Mouse (Mus musculus): ENCODE measurements around the gene Gm26566.
"Not testable (repeated sequence)": the region's sequence is repeated elsewhere in the genome, so short reads cannot be mapped to it uniquely, and the experiment has no call there.

Gene Gm26566

GRCm38 (mm10) chr4:88707128-88707826 is 14.3 kb upstream of the Gm26566 start:
- no peaks in the 10 kb centered on the region; the same call in 1 of the 2 replicates for H3K27me3 ChIP-seq (ENCODE audit: control insufficient read depth, insufficient read depth, low read length, poor library complexity, severe bottlenecking)
- no peaks in the 10 kb centered on the region for H3K36me3 ChIP-seq (ENCODE audit: control insufficient read depth, insufficient read depth, low read length, poor library complexity, severe bottlenecking)
- DNase-seq (ENCODE audit: low read depth, low spot score), result no peak

DNA sequence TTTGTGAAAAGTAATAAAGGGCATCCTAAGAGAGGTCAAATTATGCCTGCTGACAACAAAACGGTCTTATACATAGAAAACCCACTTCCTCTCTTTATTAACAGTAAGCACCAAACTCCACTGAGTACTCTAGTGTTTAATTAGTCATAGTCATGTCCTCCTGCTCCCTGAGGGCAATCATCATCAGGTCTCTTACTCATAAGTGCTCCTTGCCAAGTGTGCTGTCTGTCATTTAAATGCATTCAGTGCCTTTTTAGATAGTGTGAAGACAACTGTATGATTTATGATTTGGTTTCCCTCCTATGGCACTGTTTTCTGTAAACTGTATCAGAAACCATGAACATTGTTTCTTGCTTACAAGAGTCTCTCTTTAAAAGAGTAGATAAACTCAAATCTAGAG is 7.3 kb upstream of the Gm26566 start:
- H3K27me3 ChIP-seq (ENCODE audit: control insufficient read depth, insufficient read depth, low read length, poor library complexity, severe bottlenecking), result no peaks in the 10 kb centered on the region; the same call in 1 of the 2 replicates
- H3K36me3 ChIP-seq (ENCODE audit: control insufficient read depth, insufficient read depth, low read length, poor library complexity, severe bottlenecking), result no peaks in the 10 kb centered on the region
- no peak for DNase-seq (ENCODE audit: low read depth, low spot score)

DNA sequence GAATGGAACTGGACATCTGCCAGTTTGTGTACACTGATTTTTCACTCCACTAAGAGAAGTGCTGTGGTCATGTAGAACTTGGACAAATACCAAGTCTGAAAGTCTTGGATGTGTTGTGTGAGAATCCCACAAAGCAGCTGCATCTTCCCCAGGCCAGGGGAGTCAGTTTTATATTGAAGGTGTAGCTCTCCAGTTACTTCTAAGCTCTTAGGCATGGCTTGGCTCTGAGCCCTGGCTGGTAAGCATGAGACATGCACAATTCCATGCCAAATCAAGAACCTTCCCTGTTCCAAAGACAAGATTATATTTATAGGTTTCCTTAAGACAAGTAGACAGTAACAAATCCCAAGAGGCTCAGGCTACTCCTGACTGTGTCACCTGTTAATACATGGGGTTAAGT is 6.5 kb upstream of the Gm26566 start:
- H3K36me3 ChIP-seq (ENCODE audit: control insufficient read depth, insufficient read depth, low read length, poor library complexity, severe bottlenecking), result no peaks in the 10 kb centered on the region
- no peak for DNase-seq (ENCODE audit: low read depth, low spot score)
- no peaks in the 10 kb centered on the region for H3K27me3 ChIP-seq (ENCODE audit: control insufficient read depth, insufficient read depth, low read length, poor library complexity, severe bottlenecking)

GRCm38 (mm10) chr4:88718715-88719114 is 2.9 kb upstream of the Gm26566 start:
- Histone ChIP-seq H3K36me3 (ENCODE audit: control insufficient read depth, insufficient read depth, low read length, poor library complexity, severe bottlenecking) (no peaks in the 10 kb centered on the region), H3K27me3 (ENCODE audit: control insufficient read depth, insufficient read depth, low read length, poor library complexity, severe bottlenecking) (no peaks in the 10 kb centered on the region)
- no peak for DNase-seq (ENCODE audit: low read depth, low spot score)

- no peak for DNase-seq (ENCODE audit: low read depth, low spot score)
- Histone ChIP-seq H3K36me3 (ENCODE audit: control insufficient read depth, insufficient read depth, low read length, poor library complexity, severe bottlenecking) (no peaks in the 10 kb centered on the region), H3K27me3 (ENCODE audit: control insufficient read depth, insufficient read depth, low read length, poor library complexity, severe bottlenecking) (no peaks in the 10 kb centered on the region)
Measured at GRCm38 (mm10) chr4:88723497-88724090, 2.0 kb downstream of the Gm26566 start.

DNA sequence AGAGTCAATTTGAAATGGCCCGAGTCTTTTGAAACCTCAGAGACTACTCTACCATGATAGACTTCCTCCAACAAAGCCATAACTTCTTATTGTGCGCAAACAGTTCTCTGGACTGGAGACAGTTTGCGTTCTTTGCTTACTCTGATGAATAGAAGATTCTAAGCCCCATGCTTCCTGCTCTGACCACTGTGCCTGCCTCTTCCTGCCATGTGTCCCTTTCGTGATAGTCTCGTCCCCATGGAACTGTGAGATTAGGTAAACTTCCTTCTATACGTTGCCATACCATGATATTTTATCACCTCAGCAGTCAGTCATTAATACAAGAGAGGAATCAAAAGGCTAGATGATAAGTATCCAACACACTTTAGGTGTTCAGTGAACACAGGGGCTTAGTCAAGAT is 5.1 kb downstream of the Gm26566 start:
- Histone ChIP-seq H3K36me3 (ENCODE audit: control insufficient read depth, insufficient read depth, low read length, poor library complexity, severe bottlenecking) (no peaks in the 10 kb centered on the region), H3K27me3 (ENCODE audit: control insufficient read depth, insufficient read depth, low read length, poor library complexity, severe bottlenecking) (no peaks in the 10 kb centered on the region)
- DNase-seq (ENCODE audit: low read depth, low spot score), result peak; percentile 48

DNA sequence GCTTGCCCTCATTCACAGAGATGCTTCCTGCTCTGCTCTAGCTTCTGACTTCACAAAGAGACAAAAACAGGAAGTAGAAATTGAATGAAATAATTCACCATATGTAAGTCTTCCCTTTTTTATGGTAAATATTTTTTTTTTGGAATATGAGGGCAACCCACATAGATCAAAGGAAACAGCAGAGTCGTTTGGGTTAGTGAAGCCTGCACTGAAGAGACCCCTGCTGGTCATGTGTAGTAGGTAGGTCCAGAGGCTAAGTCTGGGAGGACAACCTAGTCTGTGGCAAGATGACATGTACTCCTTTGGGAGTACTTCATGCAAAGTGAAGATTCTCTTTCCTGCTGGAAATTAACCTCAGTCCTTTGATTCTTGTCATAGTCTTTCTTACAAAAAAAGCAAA is 5.7 kb downstream of the Gm26566 start:
- no peaks in the 10 kb centered on the region for H3K27me3 ChIP-seq (ENCODE audit: control insufficient read depth, insufficient read depth, low read length, poor library complexity, severe bottlenecking)
- DNase-seq (ENCODE audit: low read depth, low spot score), result peak; percentile 71
- no peaks in the 10 kb centered on the region for H3K36me3 ChIP-seq (ENCODE audit: control insufficient read depth, insufficient read depth, low read length, poor library complexity, severe bottlenecking)

DNA sequence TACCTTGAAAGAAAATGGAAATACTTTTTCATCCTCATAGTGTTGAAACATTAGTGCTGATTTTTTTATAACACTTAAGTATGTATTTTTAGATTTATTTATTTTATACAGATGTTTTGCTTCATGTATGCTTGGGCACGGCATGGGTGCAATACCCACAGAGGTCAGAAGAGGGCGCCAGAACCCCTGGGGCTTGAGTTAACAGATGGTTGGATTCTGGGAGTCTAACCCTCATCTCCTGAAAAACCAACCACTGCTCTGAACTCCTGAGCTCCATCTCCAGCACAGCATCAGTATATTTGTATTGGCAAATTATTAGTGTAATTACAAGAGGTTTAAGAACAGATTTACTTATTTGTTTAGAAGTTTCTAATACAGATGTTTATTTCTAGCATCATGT is 16.9 kb downstream of the Gm26566 start:
- peak; percentile 85 for DNase-seq (ENCODE audit: low read depth, low spot score)
- Histone ChIP-seq H3K36me3 (ENCODE audit: control insufficient read depth, insufficient read depth, low read length, poor library complexity, severe bottlenecking) (no peaks in the 10 kb centered on the region), H3K27me3 (ENCODE audit: control insufficient read depth, insufficient read depth, low read length, poor library complexity, severe bottlenecking) (no peaks in the 10 kb centered on the region; the same call in 1 of the 2 replicates)

DNA sequence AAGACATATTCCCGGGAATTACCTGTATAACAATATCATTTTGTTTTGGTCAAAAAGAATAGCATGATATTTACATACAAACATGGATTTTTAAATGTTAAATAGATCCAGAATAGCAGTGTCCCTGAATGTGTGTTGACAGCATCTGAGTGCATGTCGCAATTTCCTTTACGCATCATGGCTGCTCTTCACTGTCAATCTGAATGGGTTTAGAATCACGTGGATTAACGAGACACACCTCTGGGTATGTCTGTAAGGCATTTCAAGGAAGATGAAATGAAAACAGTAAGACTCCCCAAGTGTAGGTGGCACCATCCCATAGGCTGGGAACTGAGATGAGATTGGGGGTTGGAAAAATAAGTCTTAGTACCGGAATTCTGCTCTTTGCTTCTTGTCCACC is 17.4 kb downstream of the Gm26566 start:
- no peak for DNase-seq (ENCODE audit: low read depth, low spot score)
- no peaks in the 10 kb centered on the region for H3K36me3 ChIP-seq (ENCODE audit: control insufficient read depth, insufficient read depth, low read length, poor library complexity, severe bottlenecking)
- H3K27me3 ChIP-seq (ENCODE audit: control insufficient read depth, insufficient read depth, low read length, poor library complexity, severe bottlenecking), result no peaks in the 10 kb centered on the region; the same call in 1 of the 2 replicates

GRCm38 (mm10) chr4:88741426-88741825 is 19.8 kb downstream of the Gm26566 start:
- H3K36me3 ChIP-seq (ENCODE audit: control insufficient read depth, insufficient read depth, low read length, poor library complexity, severe bottlenecking), result no peaks in the 10 kb centered on the region
- DNase-seq (ENCODE audit: low read depth, low spot score), result no peak

GRCm38 (mm10) chr4:88742771-88743371 is 21.3 kb downstream of the Gm26566 start:
- Histone ChIP-seq H3K36me3 (ENCODE audit: control insufficient read depth, insufficient read depth, low read length, poor library complexity, severe bottlenecking) (no peaks in the 10 kb centered on the region), H3K27me3 (ENCODE audit: control insufficient read depth, insufficient read depth, low read length, poor library complexity, severe bottlenecking) (no peaks in the 10 kb centered on the region; the same call in 1 of the 2 replicates)
- DNase-seq (ENCODE audit: low read depth, low spot score), result no peak

More at GRCm38 (mm10) chr4:88741426-88741825, 19.8 kb downstream of the Gm26566 start:
- H3K27me3 ChIP-seq (ENCODE audit: control insufficient read depth, insufficient read depth, low read length, poor library complexity, severe bottlenecking), result no peaks in the 10 kb centered on the region; the same call in 1 of the 2 replicates

DNA sequence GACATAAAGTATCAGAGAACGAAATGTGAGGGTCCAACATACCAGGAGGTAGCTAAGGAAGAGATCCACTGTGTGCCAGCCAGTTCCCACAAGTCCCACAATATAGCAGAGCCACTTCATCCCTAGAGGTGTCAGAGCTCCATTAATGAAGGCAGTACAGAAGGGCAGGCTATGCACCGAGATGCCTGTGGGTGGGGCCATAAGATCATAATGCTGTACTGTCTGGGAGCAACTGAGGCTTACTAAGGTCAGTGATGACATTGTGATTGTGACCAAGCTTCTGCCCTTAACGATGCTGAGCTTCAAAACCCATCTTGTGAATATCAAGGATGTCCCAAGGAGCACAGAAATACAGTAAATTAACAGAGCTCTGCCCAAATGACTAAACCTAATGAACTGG is 22.6 kb downstream of the Gm26566 start:
- no peak for DNase-seq (ENCODE audit: low read depth, low spot score)
- H3K27me3 ChIP-seq (ENCODE audit: control insufficient read depth, insufficient read depth, low read length, poor library complexity, severe bottlenecking), result no peaks in the 10 kb centered on the region; the same call in 1 of the 2 replicates
- no peaks in the 10 kb centered on the region for H3K36me3 ChIP-seq (ENCODE audit: control insufficient read depth, insufficient read depth, low read length, poor library complexity, severe bottlenecking)

DNA sequence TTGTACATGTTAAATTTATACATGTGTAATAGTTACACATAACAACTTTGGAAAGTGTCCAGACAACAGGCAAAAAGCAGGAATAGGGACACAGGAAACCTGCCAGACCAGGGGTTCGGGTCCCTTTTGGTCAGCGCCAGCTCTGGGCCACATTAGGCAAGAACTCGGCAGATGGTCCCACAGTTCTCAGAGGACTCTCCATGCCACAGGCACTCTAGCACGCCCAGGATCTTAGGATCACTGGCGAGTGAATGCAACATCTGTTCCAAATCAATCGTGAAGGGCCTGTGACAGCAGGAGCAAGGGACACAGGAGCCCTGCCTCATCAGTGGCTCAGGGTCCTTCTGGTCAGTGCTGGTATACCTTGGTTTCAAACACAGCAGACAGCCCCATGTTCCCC is 28.3 kb downstream of the Gm26566 start:
- Histone ChIP-seq H3K27me3 (ENCODE audit: control insufficient read depth, insufficient read depth, low read length, poor library complexity, severe bottlenecking) (no peaks in the 10 kb centered on the region), H3K36me3 (ENCODE audit: control insufficient read depth, insufficient read depth, low read length, poor library complexity, severe bottlenecking) (no peaks in the 10 kb centered on the region)
- no peak for DNase-seq (ENCODE audit: low read depth, low spot score)

- H3K36me3 ChIP-seq (ENCODE audit: control insufficient read depth, insufficient read depth, low read length, poor library complexity, severe bottlenecking); H3K27me3 ChIP-seq (ENCODE audit: control insufficient read depth, insufficient read depth, low read length, poor library complexity, severe bottlenecking); DNase-seq (ENCODE audit: low read depth, low spot score): not testable (repeated sequence)
Measured at GRCm38 (mm10) chr4:88754818-88755340, 33.3 kb downstream of the Gm26566 start, which contains the start of gene Gm13271. Gene Gm13271 (plus strand): TSS chr4:88754868.

All from splenic B cell, adult 2 months (primary cell).